Mouse (Mus musculus): ENCODE measurements around the gene Nxn.
A peak's percentile ranks its signal among the peaks of the same experiment; 100 is the strongest.

Gene Nxn

GRCm38 (mm10) chr11:76399587-76400330 is 819 bp upstream of the Nxn start:
- peak; percentile 65 to 69 for DNase-seq

- peak; percentile 56 to 71 for DNase-seq
Observed at GRCm38 (mm10) chr11:76398312-76398797, 585 bp downstream of the Nxn start.

- peak; percentile 42 for DNase-seq
Observed at GRCm38 (mm10) chr11:76397650-76398311, 1.2 kb downstream of the Nxn start.

GRCm38 (mm10) chr11:76392996-76393395 is 5.9 kb downstream of the Nxn start:
- DNase-seq, result no peak

- no peak for DNase-seq
Observed at GRCm38 (mm10) chr11:76392532-76392931, 6.4 kb downstream of the Nxn start.

GRCm38 (mm10) chr11:76388711-76389110 is 10.2 kb downstream of the Nxn start:
- no peak for DNase-seq

- DNase-seq, result no peak
Observed at GRCm38 (mm10) chr11:76387097-76387496, 11.8 kb downstream of the Nxn start.

GRCm38 (mm10) chr11:76385746-76386145 is 13.2 kb downstream of the Nxn start:
- DNase-seq, result no peak

GRCm38 (mm10) chr11:76385017-76385416 is 13.9 kb downstream of the Nxn start:
- no peak for DNase-seq

GRCm38 (mm10) chr11:76384307-76384706 is 14.6 kb downstream of the Nxn start:
- DNase-seq, result peak in 1 of 2 experiments; percentile 46

- no peak for DNase-seq
Observed at GRCm38 (mm10) chr11:76382711-76383324, 16.1 kb downstream of the Nxn start.

- no peak for DNase-seq
Observed at GRCm38 (mm10) chr11:76381201-76381885, 17.6 kb downstream of the Nxn start.

- DNase-seq, result no peak
Observed at GRCm38 (mm10) chr11:76379921-76380544, 18.9 kb downstream of the Nxn start.

GRCm38 (mm10) chr11:76376425-76376824 is 22.5 kb downstream of the Nxn start:
- DNase-seq, result peak in 1 of 2 experiments; percentile 55

GRCm38 (mm10) chr11:76374491-76375185 is 24.3 kb downstream of the Nxn start:
- no peak for DNase-seq

GRCm38 (mm10) chr11:76372534-76372933 is 26.4 kb downstream of the Nxn start:
- DNase-seq, result peak; percentile 63 to 71

GRCm38 (mm10) chr11:76372120-76372519 is 26.8 kb downstream of the Nxn start:
- peak; percentile 33 to 46 for DNase-seq

GRCm38 (mm10) chr11:76370491-76370890 is 28.4 kb downstream of the Nxn start:
- no peak for DNase-seq

GRCm38 (mm10) chr11:76366720-76367119 is 32.2 kb downstream of the Nxn start:
- DNase-seq, result no peak

- DNase-seq, result no peak
Observed at GRCm38 (mm10) chr11:76364038-76364437, 34.9 kb downstream of the Nxn start.

GRCm38 (mm10) chr11:76363636-76364035 is 35.3 kb downstream of the Nxn start:
- peak in 1 of 2 experiments; percentile 46 for DNase-seq

GRCm38 (mm10) chr11:76363178-76363577 is 35.8 kb downstream of the Nxn start:
- DNase-seq, result no peak

Data from cerebellum, adult 18-20 months (tissue).